Mouse (Mus musculus): ENCODE measurements around the gene Tbl3.

DNA sequence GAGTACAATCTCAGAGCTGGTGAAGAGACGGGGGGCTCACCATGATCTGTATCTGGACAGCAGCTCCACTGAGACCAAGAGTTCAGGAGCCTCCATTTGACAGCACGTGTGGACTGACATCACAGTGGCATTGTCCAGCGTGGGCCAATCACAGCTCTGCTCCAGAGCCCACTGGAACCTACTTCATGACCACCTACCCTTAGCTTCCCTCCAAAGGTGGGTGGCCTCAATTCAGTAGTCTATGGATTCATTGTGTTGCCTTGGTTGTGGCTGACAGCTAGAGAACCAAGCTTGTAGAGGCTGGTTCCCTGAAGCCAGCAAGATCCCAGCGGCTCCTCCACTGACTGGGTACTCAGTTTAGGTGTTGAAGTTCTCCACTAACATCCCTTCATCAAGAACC is 10.5 kb upstream of the Tbl3 start, which contains the start of the genes Rnf151 and Rps2:
- TF ChIP-seq CTCF (IDR thresholded peaks at IDR 0.05; ENCODE audit: extremely low read depth, insufficient read length, insufficient replicate concordance, low read depth, low read length) (no peak), POLR2A (IDR thresholded peaks at IDR 0.05; ENCODE audit: low read depth, low read length) (no peak)
